ENCODE assay signal across 8 mouse cellular contexts in the genomic region with DNA sequence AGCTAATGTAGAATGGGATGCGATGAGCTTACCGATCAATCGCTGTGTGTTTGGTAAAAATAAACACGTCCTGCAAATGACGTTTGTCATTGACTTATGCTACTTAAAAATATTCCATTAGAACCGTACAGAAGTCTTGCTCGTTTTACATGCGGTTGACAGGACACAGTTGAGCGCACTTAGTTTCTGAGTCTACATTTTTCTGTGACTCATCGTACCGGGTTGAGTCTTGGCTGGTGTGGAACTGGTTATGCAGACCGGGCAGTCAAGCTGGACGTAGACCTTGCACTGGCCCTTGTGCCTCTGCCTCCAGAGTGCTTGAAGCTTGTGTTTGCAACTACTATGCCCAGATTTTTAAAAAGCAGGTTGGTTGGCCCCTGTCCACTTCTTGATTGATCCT. TPM values are rescaled to one million over a fixed set of nuclear protein-coding genes. Genes with fewer than 3 reads are reported as not detected.
DNase-seq lines count a peak whose midpoint lies in the region; ATAC-seq and TF ChIP-seq lines count a peak whose summit lies in the region.

No protein-coding gene starts in this region.

- peak overlapping the region; percentile 60 for H3ac ChIP-seq in C2C12 (ENCODE audit: control insufficient read depth, insufficient read length, low read depth)

- no peak for DNase-seq in gastrocnemius, adult 2 months
- DNase-seq in gastrocnemius, postnatal 10 days = no peak
- peak; percentile 6 for DNase-seq in c-Kit-negative CD71-positive TER-119-positive erythroid progenitor cells, embryonic 14.5 days (ENCODE audit: low read depth, low spot score)
- DNase-seq in heart, postnatal 10 days = peak; percentile 5 to 22
- peak; percentile 6 to 17 for DNase-seq in natural killer cell, adult 2 months (ENCODE audit: low spot score in 2 of 2)
- no peak for DNase-seq in frontal cortex, postnatal 25 days (ENCODE audit: low spot score in 2 of 2)

- peak overlapping the region; percentile 90 for H3K9ac ChIP-seq in limb, embryonic 12.5 days (replicated peaks)

- no peaks in the 10 kb centered on the region for H3K9me3 ChIP-seq in limb, embryonic 12.5 days

- no peaks in the 10 kb centered on the region for H3K27me3 ChIP-seq in C2C12 (ENCODE audit: control insufficient read depth, insufficient read depth, insufficient read length)
- H3K27me3 ChIP-seq in limb, embryonic 12.5 days = no peaks in the 10 kb centered on the region; the same call in 1 of the 2 replicates

- peaks cover 43% of the 10 kb centered on the region for H3K36me3 ChIP-seq in C2C12 (ENCODE audit: control insufficient read depth, insufficient read depth)
- H3K36me3 ChIP-seq in limb, embryonic 12.5 days = peaks cover 38% of the 10 kb centered on the region

- peak overlapping the region; percentile 97 for H3K27ac ChIP-seq in gastrocnemius, adult 2 months
- peak overlapping the region; percentile 87; the same call in 1 of the 2 replicates for H3K27ac ChIP-seq in limb, embryonic 12.5 days

- peaks cover 18% of the 10 kb centered on the region for H3K79me3 ChIP-seq in C2C12 (ENCODE audit: low read depth)

- H3K4me3 ChIP-seq in gastrocnemius, adult 2 months = peak overlapping the region; percentile 90
- H3K4me3 ChIP-seq in C2C12 (ENCODE audit: insufficient read depth, poor library complexity, severe bottlenecking) = peak overlapping the region; percentile 75
- peak overlapping the region; percentile 90 for H3K4me3 ChIP-seq in limb, embryonic 12.5 days (replicated peaks)

- TF ChIP-seq CTCF in gastrocnemius, adult 2 months (IDR thresholded peaks at IDR 0.05) = no peak
- no peak for TF ChIP-seq CTCF in C2C12 (IDR thresholded peaks at IDR 0.05; ENCODE audit: control insufficient read depth, insufficient read depth, insufficient read length)

- WGBS in limb, embryonic 12.5 days = 12% methylated on average over 13 of the region's 13 CpGs

- H3K4me1 ChIP-seq in limb, embryonic 12.5 days (replicated peaks) = peaks cover 21% of the 10 kb centered on the region

- intact Hi-C loops in gastrocnemius, adult 2 months (cut with DNase I) = loop anchor here (5.0 to 10.0 kb wide), 4 partner anchors 69 to 594 kb away; a partner anchor contains a TSS
- intact Hi-C loops in heart, postnatal 10 days (cut with DNase I) = loop anchor here (5.0 kb wide), 1 partner anchor 516 kb away; a partner anchor contains a TSS

- H3K4me2 ChIP-seq in limb, embryonic 12.5 days = peak overlapping the region; percentile 89

- no peak for ATAC-seq in limb, embryonic 12.5 days (ENCODE audit: insufficient number of reproducible peaks, insufficient read depth, low FRiP score, low TSS enrichment, low read depth)

- H3K79me2 ChIP-seq in C2C12 (ENCODE audit: control insufficient read depth, insufficient read depth) = peaks cover 24% of the 10 kb centered on the region

TF ChIP-seq in C2C12, 6 proteins besides CTCF, POLR2A, EP300 and RAD21:
- no peak for TF ChIP-seq MAX (IDR thresholded peaks at IDR 0.05)
- no peak for TF ChIP-seq MYOG (IDR thresholded peaks at IDR 0.05; ENCODE audit: control insufficient read depth, extremely low read depth, insufficient read length)
- TF ChIP-seq USF1 (IDR thresholded peaks at IDR 0.05; ENCODE audit: low read depth) = no peak
- TF ChIP-seq CEBPB (IDR thresholded peaks at IDR 0.05; ENCODE audit: low read depth) = no peak
- TF ChIP-seq FOSL1 (IDR thresholded peaks at IDR 0.05; ENCODE audit: insufficient read depth, low read length, poor library complexity, severe bottlenecking) = no peak
- no peak for TF ChIP-seq MYOD1 (IDR thresholded peaks at IDR 0.05; ENCODE audit: control insufficient read depth, insufficient read length, low read depth)
TF ChIP-seq in C2C12: peak in this region for 0.

RNA-seq across cellular contexts. Expression of a gene that starts 1.0 kb away (rescaled TPM):
- 1 to 10 TPM; 8.5 TPM for total RNA-seq in gastrocnemius, adult 2 months (2021)
- 10 to 100 TPM; 12.1 to 12.9 TPM for total RNA-seq in gastrocnemius, postnatal 10 days (2021)
- 4.9 TPM for polyA plus RNA-seq in C2C12 (2012; fragmentation: generic; extraction: Trizol)
- total RNA-seq in heart, postnatal 10 days (2021) = 10 to 100 TPM in 1 of 2 experiments, 1 to 10 TPM in 1; 9.3 to 10.3 TPM
- 30.4 TPM in 2 replicates for polyA plus RNA-seq in limb, embryonic 12.5 days (2016; fragmentation: Nextera tagmentation; extraction: Ambion mirVana)

RNA-seq across cellular contexts. Expression of a gene that starts 36.3 kb away (rescaled TPM):
- not detected for total RNA-seq in gastrocnemius, adult 2 months (2021)
- total RNA-seq in gastrocnemius, postnatal 10 days (2021) = not detected
- not detected for polyA plus RNA-seq in C2C12 (2012; fragmentation: generic; extraction: Trizol)
- total RNA-seq in heart, postnatal 10 days (2021) = not detected
- not detected in 2 replicates for polyA plus RNA-seq in limb, embryonic 12.5 days (2016; fragmentation: Nextera tagmentation; extraction: Ambion mirVana)

RNA-seq across cellular contexts. Expression of a gene that starts 41.6 kb away (rescaled TPM):
- not detected for total RNA-seq in gastrocnemius, adult 2 months (2021)
- total RNA-seq in gastrocnemius, postnatal 10 days (2021) = not detected
- polyA plus RNA-seq in C2C12 (2012; fragmentation: generic; extraction: Trizol) = not detected
- total RNA-seq in heart, postnatal 10 days (2021) = not detected
- not detected in 2 replicates for polyA plus RNA-seq in limb, embryonic 12.5 days (2016; fragmentation: Nextera tagmentation; extraction: Ambion mirVana)

Comparison
In these comparisons a context has a peak if more than half of its experiments do, and no peak if none do; other contexts are left out.
1. DNase-seq: peak in c-Kit-negative CD71-positive TER-119-positive erythroid progenitor cells, embryonic 14.5 days (single experiment), heart, postnatal 10 days (2 of 2) and natural killer cell, adult 2 months (2 of 2); none in gastrocnemius, adult 2 months (single experiment), gastrocnemius, postnatal 10 days (single experiment) and frontal cortex, postnatal 25 days (0 of 2).
2. Peak in every context shown above with its lines, with median percentiles within 50 percentile points of each other: H3K4me3 ChIP-seq.